Mouse (Mus musculus) testis, adult 2 months (tissue): ENCODE results near the gene Cep89.

Experiments
- CTCF ChIP-seq: fragments of 200-500 bp; IDR thresholded peaks from 2 replicates; pipeline ENCODE4 v1.5.1; 2012; ENCODE audit warnings: low read depth, mild to moderate bottlenecking, inconsistent platforms, low read length, moderate library complexity; ENCODE audit not compliant: control insufficient read depth, insufficient read depth, insufficient replicate concordance
- POLR2A ChIP-seq: fragments of 200-500 bp; IDR thresholded peaks from 2 replicates; pipeline ENCODE4 v1.6.1; 2012; ENCODE audit warnings: low read depth, mild to moderate bottlenecking, inconsistent platforms, low read length, moderate library complexity; ENCODE audit not compliant: control insufficient read depth

DNA sequence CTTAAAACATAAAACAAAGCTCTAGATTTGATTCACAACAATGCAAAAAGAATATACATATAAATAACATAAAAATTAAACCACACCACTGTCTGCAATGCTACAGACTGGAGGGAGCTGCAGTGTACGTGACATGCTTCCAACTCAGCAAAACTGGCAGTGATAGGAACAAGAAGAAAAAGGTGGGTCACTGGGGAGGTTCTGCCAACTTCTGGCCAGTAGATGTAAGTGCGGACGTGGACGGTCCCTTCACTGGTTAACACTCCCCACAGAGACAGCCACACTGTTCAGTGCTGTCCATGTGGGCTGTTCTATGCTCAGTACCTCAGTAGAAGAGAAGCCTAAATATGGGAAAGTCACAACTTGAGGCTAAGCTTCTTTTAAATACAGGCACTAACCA, 74.0 kb downstream of the Cep89 start:
- TF ChIP-seq CTCF (no peak), POLR2A (no peak)
